Mouse (Mus musculus) erythroblast, embryonic 14.5 days (primary cell): ENCODE measurements around the gene Meis3.

ENCODE experiments used
- GATA1 ChIP-seq: IDR thresholded peaks from 2 replicates; pipeline ENCODE4 v1.6.1; 2012; ENCODE audit warnings: low read length, inconsistent platforms, mixed read lengths
- TAL1 ChIP-seq: IDR thresholded peaks from 3 replicates; pipeline ENCODE4 v1.6.1; 2012; ENCODE audit warnings: low read length, inconsistent platforms, mixed read lengths

DNA sequence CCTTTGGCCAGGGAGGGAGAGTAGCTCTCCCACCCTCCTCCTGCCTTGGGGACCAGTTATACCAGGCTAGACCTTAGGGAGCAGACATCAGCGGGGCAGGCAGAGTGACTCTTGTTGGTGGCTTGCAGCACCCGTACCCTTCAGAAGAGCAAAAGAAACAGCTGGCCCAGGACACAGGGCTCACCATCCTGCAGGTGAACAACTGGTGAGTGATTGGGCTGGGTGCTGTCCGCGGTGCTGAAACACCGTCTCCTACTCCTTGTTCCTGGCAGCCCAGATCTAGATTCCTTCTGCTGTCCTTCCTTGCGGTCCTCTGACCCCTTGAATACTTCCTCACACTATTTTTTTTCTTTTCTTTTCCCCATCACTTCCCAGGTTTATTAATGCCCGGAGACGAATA lies 8.8 kb downstream of the Meis3 start:
- TF ChIP-seq TAL1 (no peak), GATA1 (no peak)
